Mouse (Mus musculus) forelimb bud, embryonic 11.5 days (tissue): ENCODE data around the gene Tex261.
A peak's percentile ranks its signal among the peaks of the same experiment; 100 is the strongest.
"Not testable (repeated sequence)": the region's sequence is repeated elsewhere in the genome, so short reads cannot be mapped to it uniquely, and the experiment has no call there.

ENCODE experiments used
- DNase-seq: peaks from one replicate; pipeline ENCODE4 v3.0.0-alpha.2; 2012; ENCODE audit warnings: low read depth, low spot score

Gene Tex261

DNA sequence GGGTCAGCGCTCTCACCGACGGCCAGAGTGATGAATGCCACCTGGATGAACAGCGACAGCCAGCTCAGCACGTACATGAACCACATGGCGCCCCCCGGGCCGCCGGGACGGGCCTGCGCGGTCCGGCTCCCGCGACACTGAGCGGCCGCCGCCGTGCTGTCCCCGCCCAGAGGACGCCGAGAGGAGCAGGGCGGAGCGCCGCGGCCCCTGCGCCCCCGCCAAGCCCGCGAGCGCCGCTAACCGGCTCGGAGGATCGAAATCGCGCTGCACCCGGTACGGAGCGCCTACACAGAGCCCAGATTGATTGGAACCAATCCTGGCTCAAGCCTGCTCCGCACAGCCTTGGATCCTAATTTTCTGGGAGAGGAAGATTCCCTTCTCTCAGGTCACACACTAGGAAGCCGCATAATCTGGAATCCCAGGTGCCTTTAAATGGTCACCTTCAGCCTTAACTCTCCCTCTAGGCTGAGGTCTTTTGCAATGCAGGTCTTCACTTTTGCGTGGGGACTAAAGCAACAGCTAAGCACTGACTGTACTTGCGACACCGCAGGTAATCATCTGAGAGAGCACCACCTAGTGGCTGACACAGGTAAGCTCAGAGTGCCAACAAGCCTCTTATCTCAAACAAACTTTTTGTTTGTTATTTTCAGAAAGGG lies at the start of gene Tex261:
Tex261 (minus strand) TSS at position 176 of the 656 bp plus-strand sequence.
- DNase-seq: peak; percentile 88

DNA sequence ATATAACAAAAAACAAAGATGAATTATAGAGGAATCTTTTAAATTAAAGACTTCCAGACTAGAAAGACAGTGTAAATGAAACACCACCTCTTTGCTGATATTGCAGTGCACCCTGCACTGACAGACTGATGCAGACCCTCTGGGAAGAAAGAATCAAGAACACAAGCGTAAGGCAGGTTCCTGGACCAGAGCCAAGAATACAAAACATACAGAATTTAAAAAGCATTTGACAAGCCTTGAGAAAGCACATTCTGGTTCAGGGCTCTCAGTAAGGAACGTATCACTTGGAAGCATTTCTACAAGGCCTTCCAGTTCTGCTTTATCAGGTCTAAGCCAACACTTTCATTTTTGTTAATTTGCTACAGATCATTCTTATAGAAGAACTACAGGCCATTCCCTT lies 46.2 kb upstream of the Tex261 start:
- no peak for DNase-seq

- no peak for DNase-seq
These were observed 45.3 kb upstream of the Tex261 start for GRCm38 (mm10) chr6:83820727-83821515.

DNA sequence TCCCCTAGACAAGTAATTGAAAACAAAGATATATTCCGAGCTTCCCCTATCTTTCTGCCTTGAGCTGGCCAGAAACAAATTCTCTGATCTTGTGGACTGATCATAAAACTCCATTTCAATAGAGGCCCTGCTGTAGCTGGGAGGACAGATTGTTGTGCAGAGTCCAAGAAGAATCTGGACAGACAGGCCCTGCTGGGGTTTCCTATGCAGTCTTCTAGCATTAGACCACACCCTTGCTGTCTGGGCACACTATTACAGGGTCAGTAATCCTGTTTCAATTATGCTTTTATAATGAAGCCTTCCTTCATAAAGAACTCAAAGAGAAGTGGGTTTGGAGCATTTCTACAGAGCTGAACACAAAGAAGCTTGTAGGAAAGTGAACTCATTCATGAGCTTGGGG lies 43.4 kb upstream of the Tex261 start:
- DNase-seq: no peak

DNA sequence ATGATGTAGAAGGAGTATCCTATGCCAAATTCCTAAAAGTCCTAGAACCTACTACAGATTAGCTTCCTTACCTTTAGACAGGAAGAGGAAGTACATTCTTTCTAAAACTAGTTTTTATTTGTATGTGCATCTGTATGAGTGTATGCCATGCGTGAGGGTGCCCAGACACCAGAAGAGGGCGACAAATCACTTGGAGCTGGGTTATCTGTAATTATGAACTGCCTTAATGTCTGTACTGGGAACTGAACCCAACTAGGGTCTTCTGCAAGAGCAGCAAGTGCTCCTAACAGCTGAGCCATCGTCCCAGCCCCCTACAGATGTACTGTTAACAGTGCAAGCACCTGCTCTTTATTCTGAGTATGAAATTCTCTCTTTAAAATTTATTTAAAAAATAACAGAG lies 40.2 kb upstream of the Tex261 start:
- no peak for DNase-seq

DNA sequence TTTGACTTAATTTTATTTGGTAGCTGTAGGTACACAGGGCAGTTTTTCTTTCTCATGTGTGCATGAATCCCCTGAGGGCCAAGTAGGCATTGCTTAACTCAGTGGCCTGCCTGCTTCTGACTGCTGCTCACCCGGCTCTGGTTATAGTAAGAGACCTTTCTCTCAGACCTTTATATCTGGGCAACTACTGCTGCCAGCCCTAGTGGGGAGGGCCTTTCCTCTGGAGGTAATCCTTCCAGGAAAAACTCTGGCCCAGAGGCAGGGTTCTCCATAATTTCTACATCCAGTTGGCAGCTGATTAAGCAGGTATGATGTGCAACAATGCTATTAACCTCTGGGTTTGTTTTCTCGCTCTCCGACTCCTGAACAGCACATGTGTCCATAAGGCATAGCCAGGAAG lies 27.2 kb upstream of the Tex261 start:
- no peak for DNase-seq

DNA sequence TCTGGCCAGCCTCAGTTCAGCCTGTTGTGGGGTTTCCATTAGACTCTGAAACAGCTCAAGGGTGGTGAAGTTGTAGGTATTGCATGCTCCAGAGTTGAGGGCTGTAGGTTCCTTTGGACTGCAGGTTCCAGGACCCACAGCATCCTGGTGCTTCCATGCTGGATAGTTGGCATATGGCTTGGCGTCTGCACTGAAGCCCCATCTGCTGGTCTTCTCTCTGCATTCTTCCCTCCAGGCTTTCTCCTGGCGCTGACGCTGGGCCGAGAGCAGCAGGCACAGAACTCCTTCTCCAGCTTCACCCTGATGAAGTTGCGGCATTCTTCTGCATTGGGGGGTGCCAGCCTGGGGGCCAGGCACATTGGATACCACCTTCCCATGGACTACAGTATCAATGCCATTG lies 26.4 kb upstream of the Tex261 start:
- DNase-seq: no peak

DNA sequence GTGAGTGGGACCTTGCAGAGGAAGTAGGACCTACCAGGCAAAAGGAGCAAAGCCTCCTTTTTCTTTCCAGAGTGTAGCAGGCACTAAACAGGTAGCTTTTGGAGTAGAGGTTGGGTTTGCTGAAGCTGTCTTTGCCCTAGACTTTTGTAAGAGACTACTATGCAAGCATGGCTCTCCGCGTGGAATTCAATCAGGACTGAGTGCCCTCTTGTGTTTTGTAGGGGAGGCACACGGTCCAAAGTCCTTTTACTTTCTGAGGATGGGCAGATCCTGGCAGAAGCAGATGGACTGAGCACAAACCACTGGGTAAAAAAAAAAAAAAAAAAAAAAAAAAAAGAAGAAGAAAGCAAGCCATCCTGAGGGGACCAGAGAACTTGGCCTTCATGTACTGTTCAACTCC lies 21.1 kb upstream of the Tex261 start:
- no peak for DNase-seq

GRCm38 (mm10) chr6:83795492-83795900 lies 19.9 kb upstream of the Tex261 start:
- DNase-seq: no peak

GRCm38 (mm10) chr6:83794760-83795296 lies 19.2 kb upstream of the Tex261 start, which contains the start of gene Nagk:
TSS of gene Nagk (plus strand) at chr6:83794982.
- peak; percentile 90 for DNase-seq

DNA sequence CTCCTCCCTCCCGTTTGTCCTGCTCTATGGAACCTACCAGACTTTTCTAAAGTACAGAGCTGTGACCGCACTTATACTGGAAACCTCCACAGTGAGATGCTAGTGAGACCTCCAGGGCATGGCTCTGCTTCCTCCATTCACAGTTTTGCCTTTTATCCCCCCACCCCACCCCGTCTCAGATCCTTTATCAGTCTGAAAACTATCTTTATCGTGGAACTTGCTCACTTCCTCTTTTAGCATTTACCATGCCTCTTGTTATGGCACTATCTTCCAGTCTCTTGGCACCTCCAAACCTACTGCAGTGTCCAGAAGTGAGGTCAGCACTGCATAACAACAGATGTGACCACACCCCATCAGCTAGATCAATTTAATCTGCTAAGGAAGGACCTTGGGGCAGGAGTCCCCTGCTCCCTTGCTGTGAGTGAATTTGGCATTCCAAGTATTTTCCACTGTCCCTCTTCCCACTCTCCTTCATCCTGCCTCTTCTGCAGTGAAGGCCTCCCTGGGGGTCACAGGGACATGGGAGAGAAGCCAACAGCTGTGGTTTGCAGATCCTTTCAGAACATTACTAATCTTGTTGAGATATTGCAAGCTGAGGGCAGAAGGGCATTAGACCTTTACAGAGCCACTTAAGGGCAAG lies 15.8 kb upstream of the Tex261 start:
- DNase-seq: no peak

GRCm38 (mm10) chr6:83790533-83790932 lies 14.9 kb upstream of the Tex261 start:
- not testable (repeated sequence) for DNase-seq

DNA sequence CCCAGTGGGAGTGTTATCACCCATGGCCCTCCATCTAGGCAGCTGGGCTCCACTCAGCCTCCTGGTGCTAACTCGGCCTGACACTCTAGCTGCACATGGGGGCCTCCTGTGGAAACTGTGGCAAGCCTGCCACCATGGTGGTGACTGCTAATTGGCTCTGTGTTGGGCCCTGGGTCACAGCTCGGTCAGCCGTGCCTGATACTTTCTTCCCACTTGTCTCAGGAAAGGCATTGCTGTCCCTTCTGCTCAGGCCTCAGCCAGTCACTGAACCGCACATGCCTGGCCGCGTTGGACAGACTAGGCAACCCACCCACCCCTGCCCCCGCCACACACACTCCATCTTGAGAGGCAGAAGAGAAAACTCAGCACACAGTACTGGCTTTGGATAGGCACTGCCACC lies 12.9 kb upstream of the Tex261 start:
- no peak for DNase-seq

- DNase-seq: no peak
These were observed 10.8 kb upstream of the Tex261 start for GRCm38 (mm10) chr6:83786426-83786825.

DNA sequence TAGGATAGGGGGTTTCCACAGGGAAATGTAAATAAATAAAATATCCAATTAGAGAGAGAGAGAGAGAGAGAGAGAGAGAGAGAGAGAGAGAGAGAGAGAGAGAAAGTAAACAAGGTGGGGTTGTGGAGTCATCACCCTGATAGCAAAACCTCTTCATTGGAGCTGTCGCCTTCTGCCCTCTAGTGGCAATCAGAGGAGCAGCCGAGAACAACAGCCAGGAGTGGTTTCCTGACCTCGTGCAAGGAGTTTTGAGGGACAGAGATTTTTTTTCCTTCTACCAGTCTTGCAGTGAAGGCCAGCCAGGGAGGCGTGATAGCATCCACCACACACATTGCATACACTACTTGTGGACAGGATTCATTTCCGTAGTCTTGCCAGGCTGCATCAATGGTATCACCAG lies 3.4 kb upstream of the Tex261 start:
- DNase-seq: no peak

- DNase-seq: no peak
These were observed 2.7 kb upstream of the Tex261 start for GRCm38 (mm10) chr6:83778306-83778705.

DNA sequence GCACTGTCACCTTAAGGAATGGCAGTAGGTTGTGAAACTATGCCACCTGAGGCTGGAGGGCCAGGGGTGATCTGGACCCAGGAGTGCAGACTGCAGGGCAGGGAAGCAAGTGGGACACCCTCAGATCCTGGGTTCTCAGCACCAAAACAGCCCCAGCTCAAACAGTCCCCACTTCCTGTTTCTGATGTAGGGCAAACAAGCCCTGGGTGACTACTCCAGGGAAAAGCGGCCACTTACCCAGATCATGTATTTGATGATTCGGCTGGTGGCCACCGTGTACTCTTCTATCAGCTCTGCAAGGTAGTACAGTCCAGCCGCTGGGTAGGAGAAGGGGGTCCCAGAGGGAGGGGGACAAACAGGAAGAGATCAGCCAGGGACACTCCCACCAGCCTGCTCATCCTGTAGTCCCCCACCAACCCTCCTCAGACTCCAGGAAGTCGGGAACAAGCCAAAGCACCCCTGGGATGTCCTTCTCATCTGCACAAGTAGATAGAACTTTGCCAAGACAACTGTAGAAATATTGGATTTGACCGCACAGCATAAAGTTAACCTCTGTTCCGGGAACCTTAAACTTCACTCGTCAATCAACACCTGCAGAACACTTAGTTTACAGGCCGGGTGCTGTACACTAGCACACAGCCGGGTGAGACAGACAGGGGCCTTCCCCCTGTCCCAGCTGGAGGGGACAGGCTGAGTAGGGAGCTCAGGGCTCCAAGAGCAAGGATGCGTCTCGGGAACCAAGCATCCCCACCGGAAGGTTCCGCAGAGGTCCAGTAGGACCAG lies 641 bp downstream of the Tex261 start:
- DNase-seq: no peak

- no peak for DNase-seq
These were observed 1.5 kb downstream of the Tex261 start for GRCm38 (mm10) chr6:83774126-83774525.

DNA sequence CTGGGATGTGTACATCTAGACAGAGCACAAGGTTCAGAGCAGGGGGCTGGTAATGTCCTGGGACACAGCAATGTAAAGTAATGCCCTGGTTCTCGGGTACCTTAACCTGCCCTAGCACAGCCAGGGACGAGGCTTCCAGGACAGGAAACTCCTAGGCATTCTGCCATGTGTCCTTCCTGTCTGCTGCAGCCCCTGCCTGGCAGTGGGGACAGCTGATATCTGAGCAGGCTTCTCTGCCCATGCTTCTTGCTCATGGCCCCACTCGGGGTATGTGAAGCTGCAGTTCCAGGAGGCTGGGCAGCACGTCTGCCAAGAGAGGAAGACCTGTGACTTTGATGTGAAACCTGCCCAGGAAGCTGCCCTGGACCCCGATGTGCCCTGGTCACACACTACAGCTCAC lies 7.1 kb downstream of the Tex261 start:
- no peak for DNase-seq

- no peak for DNase-seq
These were observed 8.6 kb downstream of the Tex261 start for GRCm38 (mm10) chr6:83766982-83767381.

DNA sequence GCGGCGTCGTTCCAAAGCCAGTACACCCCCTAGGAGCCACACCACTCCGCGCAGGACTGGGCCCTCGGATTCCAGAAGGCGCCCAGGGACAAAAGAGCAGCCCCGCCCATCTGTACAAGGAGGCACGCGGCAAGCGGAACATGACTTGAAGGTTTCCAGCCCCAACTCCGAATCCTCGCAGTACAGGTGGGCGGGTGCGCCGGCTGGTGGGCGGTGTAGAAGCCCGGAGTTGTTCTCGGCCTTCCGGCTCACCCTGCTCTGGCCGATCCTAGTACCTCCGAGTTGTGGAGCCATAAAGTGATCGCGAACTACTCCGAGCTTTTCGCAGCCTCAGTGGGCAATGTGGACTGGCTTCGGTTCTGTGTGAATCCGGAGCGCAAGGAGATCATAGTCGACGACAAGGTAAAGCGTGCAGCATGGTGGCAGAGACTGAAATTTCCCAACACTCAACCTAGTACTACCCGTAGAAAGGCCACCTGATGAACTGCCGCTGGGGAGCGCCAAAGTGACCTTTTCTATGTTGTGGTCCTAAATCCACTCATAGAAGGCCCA lies 12.7 kb downstream of the Tex261 start:
- no peak for DNase-seq
